Mouse (Mus musculus) testis, adult 2 months (tissue): ENCODE measurements around the gene Trp53rkb. TPM values are rescaled to one million over a fixed set of nuclear protein-coding genes. Genes with fewer than 3 reads are reported as not detected.

ENCODE experiments used
- H3K27ac ChIP-seq: fragments of 200-500 bp; 2 replicates; pipeline ENCODE4 v1.5.1; 2012; ENCODE audit warnings: low read depth, low read length; ENCODE audit not compliant: control insufficient read depth, insufficient read depth
- H3K27me3 ChIP-seq: fragments of 200-500 bp; 2 replicates; pipeline ENCODE4 v1.6.1; 2012; ENCODE audit warnings: mild to moderate bottlenecking, low read length, moderate library complexity; ENCODE audit not compliant: control insufficient read depth, insufficient read depth
- H3K36me3 ChIP-seq: fragments of 200-500 bp; 2 replicates; pipeline ENCODE4 v1.6.1; 2012; ENCODE audit warnings: mild to moderate bottlenecking, low read length; ENCODE audit not compliant: control insufficient read depth, insufficient read depth
- H3K4me1 ChIP-seq: fragments of 200-500 bp; 2 replicates; pipeline ENCODE4 v1.6.1; 2012; ENCODE audit warnings: low read length; ENCODE audit not compliant: control insufficient read depth, insufficient read depth
- H3K4me3 ChIP-seq: fragments of 200-500 bp; 2 replicates; pipeline ENCODE4 v1.5.1; 2012; ENCODE audit warnings: low read depth, mild to moderate bottlenecking, low read length, moderate library complexity, mixed read lengths; ENCODE audit not compliant: control insufficient read depth
- CTCF ChIP-seq: fragments of 200-500 bp; IDR thresholded peaks from 2 replicates; pipeline ENCODE4 v1.5.1; 2012; ENCODE audit warnings: low read depth, mild to moderate bottlenecking, inconsistent platforms, low read length, moderate library complexity; ENCODE audit not compliant: control insufficient read depth, insufficient read depth, insufficient replicate concordance
- POLR2A ChIP-seq: fragments of 200-500 bp; IDR thresholded peaks from 2 replicates; pipeline ENCODE4 v1.6.1; 2012; ENCODE audit warnings: low read depth, mild to moderate bottlenecking, inconsistent platforms, low read length, moderate library complexity; ENCODE audit not compliant: control insufficient read depth
- polyA plus RNA-seq: library from polyadenylated mRNA; depleted of rRNA; stranded (reverse); fragments of >200 nt; gene quantifications from 2 replicates; pipeline ENCODE4 v1.2.3, GENCODE M21; 2012

The Trp53rkb gene
- polyA plus RNA-seq, 1 experiment = 31.2 TPM

- Histone ChIP-seq H3K27ac (no peak overlapping the region), H3K27me3 (no peaks in the 10 kb centered on the region), H3K36me3 (no peaks in the 10 kb centered on the region), H3K4me1 (0 out of 2 replicates have a peak, but pooled peaks cover 2% of the 10 kb centered on the region), H3K4me3 (no peak overlapping the region)
- TF ChIP-seq CTCF (no peak), POLR2A (no peak)
These were observed 34.4 kb upstream of the Trp53rkb start for GRCm38 (mm10) chr2:166757969-166758368.

DNA sequence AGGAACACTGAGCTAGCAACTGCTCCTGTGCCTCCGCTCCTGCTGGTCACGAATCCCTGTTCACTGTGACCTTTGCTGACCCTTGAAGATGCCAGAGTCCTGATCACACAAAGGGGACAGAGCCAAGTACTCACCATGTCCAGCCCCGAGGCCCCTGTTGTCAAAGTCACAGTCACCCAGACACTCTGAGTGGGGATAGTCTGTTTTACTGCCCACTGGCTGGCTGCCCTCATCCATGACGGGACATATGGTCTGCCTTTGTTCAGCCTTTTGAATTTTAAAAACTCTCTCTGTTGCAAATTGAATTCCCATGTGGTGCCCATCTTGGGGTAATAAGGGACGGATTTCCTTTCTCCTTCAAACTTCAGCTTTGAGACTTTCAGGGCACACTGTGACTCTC lies 28.3 kb upstream of the Trp53rkb start:
- Histone ChIP-seq H3K27ac (no peak overlapping the region), H3K4me3 (no peak overlapping the region), H3K27me3 (no peaks in the 10 kb centered on the region), H3K36me3 (no peaks in the 10 kb centered on the region), H3K4me1 (no peaks in the 10 kb centered on the region)
- TF ChIP-seq POLR2A (no peak), CTCF (no peak)

DNA sequence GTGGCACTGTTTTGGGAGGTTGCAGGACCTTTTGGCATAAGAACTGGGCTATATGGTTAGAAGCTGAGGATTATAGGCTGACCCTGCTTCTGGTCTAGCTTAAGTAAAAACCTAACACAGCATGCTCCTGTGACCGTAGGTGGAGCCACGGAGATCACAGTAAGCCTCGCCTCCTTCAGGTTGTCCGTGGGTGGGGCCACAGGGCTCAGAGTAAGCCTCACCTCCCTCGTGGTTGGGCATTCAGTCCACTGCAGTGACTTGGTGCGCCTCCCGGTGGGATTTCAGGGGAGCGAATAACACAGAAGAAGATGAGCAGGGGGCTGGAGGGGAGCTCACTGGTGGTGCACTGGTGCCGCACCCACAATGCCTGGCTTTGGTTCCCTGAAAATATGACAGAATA lies 24.7 kb upstream of the Trp53rkb start:
- Histone ChIP-seq H3K4me3 (no peak overlapping the region), H3K27ac (no peak overlapping the region), H3K4me1 (no peaks in the 10 kb centered on the region), H3K27me3 (no peaks in the 10 kb centered on the region), H3K36me3 (no peaks in the 10 kb centered on the region)
- no peak for TF ChIP-seq CTCF
- no peak for TF ChIP-seq POLR2A

GRCm38 (mm10) chr2:166771396-166771795 lies 20.9 kb upstream of the Trp53rkb start:
- TF ChIP-seq CTCF (no peak), POLR2A (no peak)
- Histone ChIP-seq H3K4me3 (no peak overlapping the region), H3K27ac (no peak overlapping the region), H3K27me3 (no peaks in the 10 kb centered on the region), H3K4me1 (no peaks in the 10 kb centered on the region), H3K36me3 (no peaks in the 10 kb centered on the region)

DNA sequence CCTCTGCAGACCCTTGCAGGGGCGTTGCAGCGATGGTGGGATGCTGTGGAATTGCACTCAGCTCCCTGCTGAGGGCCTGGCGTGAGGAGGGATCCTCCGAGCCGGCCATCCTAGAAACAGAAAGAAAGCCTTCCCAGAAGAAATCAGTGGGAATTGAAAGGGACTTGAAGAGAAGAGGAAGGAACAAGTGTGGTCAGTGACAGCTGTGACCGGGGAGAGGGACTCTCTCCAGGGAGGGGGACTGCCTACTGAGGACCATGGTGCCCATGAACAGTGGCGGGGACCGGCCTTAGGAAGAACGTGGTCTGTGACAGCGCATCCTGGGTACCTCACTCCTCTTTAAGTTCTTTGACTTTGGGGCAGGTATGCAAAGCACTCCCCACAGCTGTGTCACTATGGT lies 18.7 kb upstream of the Trp53rkb start:
- Histone ChIP-seq H3K4me1 (no peaks in the 10 kb centered on the region), H3K27me3 (no peaks in the 10 kb centered on the region), H3K27ac (no peak overlapping the region), H3K36me3 (no peaks in the 10 kb centered on the region), H3K4me3 (no peak overlapping the region)
- TF ChIP-seq POLR2A (no peak), CTCF (no peak)

GRCm38 (mm10) chr2:166774275-166774674 lies 18.1 kb upstream of the Trp53rkb start:
- Histone ChIP-seq H3K27me3 (no peaks in the 10 kb centered on the region), H3K27ac (no peak overlapping the region), H3K4me1 (no peaks in the 10 kb centered on the region), H3K36me3 (no peaks in the 10 kb centered on the region), H3K4me3 (no peak overlapping the region)
- TF ChIP-seq CTCF (no peak), POLR2A (no peak)

DNA sequence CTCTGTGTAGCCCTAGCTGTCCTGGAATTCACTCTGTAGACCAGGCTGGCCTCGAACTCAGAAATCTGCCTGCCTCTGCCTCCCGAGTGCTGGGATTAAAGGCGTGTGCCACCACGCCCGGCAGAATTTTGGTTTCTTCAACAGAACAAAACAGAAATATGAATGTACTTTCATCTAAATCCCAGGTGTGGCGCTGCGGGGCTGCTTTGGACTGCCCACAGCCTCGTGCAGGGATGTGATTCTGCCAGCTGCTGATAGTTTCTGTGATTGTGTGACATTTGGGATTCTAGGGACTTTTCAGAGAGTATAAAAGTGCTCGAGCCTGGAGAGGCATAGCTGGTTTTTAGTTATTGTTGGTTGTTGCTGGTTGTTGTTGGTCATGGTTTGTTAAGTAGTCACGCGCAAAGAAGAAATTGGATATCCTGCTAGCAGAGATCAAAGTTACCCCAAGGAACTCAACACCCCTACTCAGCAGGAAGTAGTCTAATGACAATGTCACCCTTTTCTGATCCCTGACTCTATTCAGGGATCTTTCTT lies 16.9 kb upstream of the Trp53rkb start:
- Histone ChIP-seq H3K27ac (no peak overlapping the region), H3K27me3 (no peaks in the 10 kb centered on the region), H3K4me1 (no peaks in the 10 kb centered on the region), H3K4me3 (no peak overlapping the region), H3K36me3 (no peaks in the 10 kb centered on the region)
- TF ChIP-seq POLR2A (no peak), CTCF (no peak)

- H3K27ac ChIP-seq = no peak overlapping the region
- H3K36me3 ChIP-seq = no peaks in the 10 kb centered on the region
- no peak overlapping the region for H3K4me3 ChIP-seq
- no peak for TF ChIP-seq POLR2A
- TF ChIP-seq CTCF = no peak
- no peaks in the 10 kb centered on the region for H3K27me3 ChIP-seq
- H3K4me1 ChIP-seq = no peaks in the 10 kb centered on the region
These were observed 16.1 kb upstream of the Trp53rkb start for GRCm38 (mm10) chr2:166776272-166776671.
